Mouse (Mus musculus) MEL (cell line): Measurements from ENCODE around the gene Parva.

Experiments
- CTCF ChIP-seq, 3 experiments: IDR thresholded peaks in 2 of 3; conservative IDR thresholded peaks in 1 of 3; 2 replicates each; pipeline ENCODE4 v1.5.1; 2011 to 2012; ENCODE audit warnings: low read length in 3 of 3, low read depth in 2 of 3, mild to moderate bottlenecking in 2 of 3, improper control_type of control experiment in 1 of 3, inconsistent platforms in 1 of 3, mixed read lengths in 1 of 3, moderate library complexity in 1 of 3; ENCODE audit not compliant: control insufficient read depth in 1 of 3, insufficient read depth in 1 of 3, poor library complexity in 1 of 3, severe bottlenecking in 1 of 3
- E2F4 ChIP-seq: IDR thresholded peaks from 2 replicates; pipeline ENCODE4 v1.6.1; 2011; ENCODE audit warnings: low read depth, low read length, improper control_type of control experiment, borderline replicate concordance
- EP300 ChIP-seq, 2 experiments: IDR thresholded peaks; 2 replicates each; pipeline ENCODE4 v1.6.1; 2011; ENCODE audit warnings: improper control_type of control experiment in 2 of 2, low read length in 2 of 2, low read depth in 1 of 2, mild to moderate bottlenecking in 1 of 2
- ETS1 ChIP-seq: IDR thresholded peaks from 2 replicates; pipeline ENCODE4 v1.6.1; 2012; ENCODE audit warnings: low read depth, mild to moderate bottlenecking, inconsistent platforms, low read length, improper control_type of control experiment, moderate library complexity
- GATA1 ChIP-seq: IDR thresholded peaks from 2 replicates; pipeline ENCODE4 v1.6.1; 2011; ENCODE audit warnings: low read depth, low read length, improper control_type of control experiment
- HCFC1 ChIP-seq: IDR thresholded peaks from 2 replicates; pipeline ENCODE4 v1.6.1; 2012; ENCODE audit warnings: low read depth, mild to moderate bottlenecking, inconsistent platforms, low read length, improper control_type of control experiment, moderate library complexity
- MAX ChIP-seq: IDR thresholded peaks from 2 replicates; pipeline ENCODE4 v1.6.1; 2011; ENCODE audit warnings: low read length, improper control_type of control experiment
- NELFE ChIP-seq: IDR thresholded peaks from 2 replicates; pipeline ENCODE4 v1.6.1; 2011; ENCODE audit warnings: low read depth, low read length, improper control_type of control experiment
- POLR2A ChIP-seq, 2 experiments: IDR thresholded peaks; 2 replicates each; pipeline ENCODE4 v1.6.1; 2011 to 2012; ENCODE audit warnings: low read length in 2 of 2, mild to moderate bottlenecking in 2 of 2, control low read depth in 1 of 2, improper control_type of control experiment in 1 of 2, low read depth in 1 of 2, moderate library complexity in 1 of 2; ENCODE audit not compliant: control insufficient read depth in 1 of 2, insufficient read depth in 1 of 2, poor library complexity in 1 of 2
- RCOR1 ChIP-seq: IDR thresholded peaks from 2 replicates; pipeline ENCODE4 v1.6.1; 2012; ENCODE audit warnings: low read depth, mild to moderate bottlenecking, inconsistent platforms, low read length, improper control_type of control experiment
- TAL1 ChIP-seq: IDR thresholded peaks from 2 replicates; pipeline ENCODE4 v1.6.1; 2012; ENCODE audit warnings: mild to moderate bottlenecking, inconsistent platforms, low read length, moderate library complexity, mixed read lengths

DNA sequence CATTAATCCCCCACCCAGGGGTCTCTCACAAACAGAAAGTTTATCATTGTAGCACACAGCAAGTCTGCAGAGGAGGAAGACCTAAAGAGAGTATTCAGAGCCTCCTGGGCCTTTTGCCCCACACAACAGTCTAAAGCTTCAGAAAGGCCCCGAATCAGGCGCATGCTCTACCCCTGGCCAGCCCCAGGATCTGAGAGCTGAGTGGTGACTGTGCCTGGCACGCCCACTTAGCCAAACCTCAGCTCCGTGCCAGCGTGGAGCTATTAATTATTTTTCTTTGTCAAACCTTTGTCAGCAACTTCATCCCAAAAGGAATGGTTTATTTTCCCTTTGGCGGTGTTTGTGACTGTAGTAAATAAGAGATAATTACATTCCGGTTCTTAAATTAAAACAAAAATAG, 44.0 kb downstream of the Parva start:
- TF ChIP-seq NELFE (no peak), E2F4 (no peak), EP300 (IDR thresholded peaks at IDR 0.05; ENCODE audit: low read depth in 1 of 2, low read length in 2 of 2) (no peak), CTCF (IDR thresholded peaks at IDR 0.05 in 2 of 3, conservative IDR thresholded peaks at IDR 0.05 in 1 of 3; ENCODE audit: control insufficient read depth in 1 of 3, insufficient read depth in 1 of 3, low read depth in 2 of 3, low read length in 3 of 3, poor library complexity in 1 of 3, severe bottlenecking in 1 of 3) (no peak), MAX (no peak), ETS1 (no peak), POLR2A (IDR thresholded peaks at IDR 0.05; ENCODE audit: control insufficient read depth in 1 of 2, insufficient read depth in 1 of 2, low read depth in 1 of 2, low read length in 2 of 2, poor library complexity in 1 of 2) (no peak), TAL1 (no peak), HCFC1 (no peak), RCOR1 (no peak), GATA1 (no peak)
